Mouse (Mus musculus) neural tube, embryonic 15.5 days (tissue): ENCODE measurements around the gene Spred2. TPM values are rescaled to one million over a fixed set of nuclear protein-coding genes. Genes with fewer than 3 reads are reported as not detected.
A peak's percentile ranks its signal among the peaks of the same experiment; 100 is the strongest.

ENCODE experiments used
- ATAC-seq: fragments of 200-750 bp; cut with Nextera tagmentation; 2 replicates; pipeline ENCODE4 v1.8.0; 2017; ENCODE audit warnings: mild to moderate bottlenecking, moderate TSS enrichment, moderate library complexity; ENCODE audit not compliant: low FRiP score
- H3K27ac ChIP-seq: fragments of 300-500 bp; sonication (generic); replicated peaks from 2 replicates; pipeline ENCODE4 v1.5.1; 2015; ENCODE audit warnings: mild to moderate bottlenecking, inconsistent platforms
- H3K27me3 ChIP-seq: fragments of 300-500 bp; sonication (generic); replicated peaks from 2 replicates; pipeline ENCODE4 v1.6.1; 2015; ENCODE audit warnings: inconsistent platforms
- H3K36me3 ChIP-seq: fragments of 300-500 bp; sonication (generic); 2 replicates; pipeline ENCODE4 v1.6.1; 2015; ENCODE audit warnings: inconsistent platforms
- H3K4me1 ChIP-seq: fragments of 300-500 bp; sonication (generic); 2 replicates; pipeline ENCODE4 v1.6.1; 2015; ENCODE audit warnings: inconsistent platforms
- H3K4me2 ChIP-seq: fragments of 300-500 bp; sonication (generic); 2 replicates; pipeline ENCODE4 v1.6.1; 2015; ENCODE audit warnings: inconsistent platforms, mild to moderate bottlenecking, moderate library complexity
- H3K4me3 ChIP-seq: fragments of 300-500 bp; sonication (generic); replicated peaks from 2 replicates; pipeline ENCODE4 v1.5.1; 2015; ENCODE audit warnings: mild to moderate bottlenecking, inconsistent platforms
- H3K9ac ChIP-seq: fragments of 300-500 bp; sonication (generic); replicated peaks from 2 replicates; pipeline ENCODE4 v1.6.1; 2015; ENCODE audit warnings: mild to moderate bottlenecking, inconsistent platforms
- H3K9me3 ChIP-seq: fragments of 300-500 bp; sonication (generic); replicated peaks from 2 replicates; pipeline ENCODE4 v1.6.1; 2016; ENCODE audit warnings: inconsistent platforms
- WGBS: fragments of 180-500 bp; shearing (Covaris S2); methylation state at CpG from one replicate; pipeline ENCODE4 v1.1.7; 2015; ENCODE audit warnings: mixed read lengths; 5-methylcytosine and 5-hydroxymethylcytosine counted together
- polyA plus RNA-seq: library from polyadenylated mRNA; unstranded; fragments of >200 nt; fragmentation: Nextera tagmentation; extraction: Ambion mirVana; gene quantifications from 2 replicates; pipeline ENCODE4 v1.2.1, GENCODE M21; 2015

Spred2 gene
- polyA plus RNA-seq, 1 experiment from 2014 or later, result 7.2 TPM

- ATAC-seq, result no peak
- Histone ChIP-seq H3K4me1 (peaks cover 26% of the 10 kb centered on the region), H3K9me3 (no peaks in the 10 kb centered on the region), H3K4me3 (no peak overlapping the region), H3K9ac (no peak overlapping the region), H3K27me3 (no peaks in the 10 kb centered on the region), H3K27ac (no peak overlapping the region), H3K4me2 (no peak overlapping the region), H3K36me3 (0 out of 2 replicates have a peak, but pooled peaks cover 4% of the 10 kb centered on the region)
- 94% methylated on average over 3 of the region's 3 CpGs for WGBS
Measured at GRCm38 (mm10) chr11:19959006-19959405, 34.8 kb downstream of the Spred2 start.

DNA sequence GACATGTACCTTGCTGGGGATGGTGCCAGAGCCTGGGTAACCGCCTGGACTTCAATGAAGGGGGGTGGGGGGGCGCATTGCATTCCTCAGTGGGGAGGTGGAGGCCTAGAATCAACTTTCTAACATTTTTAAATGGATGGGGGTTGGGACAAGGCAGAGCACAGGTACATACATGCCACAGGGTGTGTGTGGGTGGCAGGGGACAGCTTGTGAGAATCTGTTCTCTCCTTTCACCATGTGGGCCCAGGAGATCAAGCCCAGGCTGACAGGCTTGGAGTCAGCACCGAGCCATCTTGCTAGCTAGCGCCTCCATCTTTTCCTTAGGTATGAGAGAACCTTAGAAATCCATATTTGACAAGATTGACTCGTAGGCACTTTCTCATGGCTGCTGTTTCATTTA lies 35.7 kb downstream of the Spred2 start:
- 89% methylated on average over 5 of the region's 5 CpGs for WGBS

DNA sequence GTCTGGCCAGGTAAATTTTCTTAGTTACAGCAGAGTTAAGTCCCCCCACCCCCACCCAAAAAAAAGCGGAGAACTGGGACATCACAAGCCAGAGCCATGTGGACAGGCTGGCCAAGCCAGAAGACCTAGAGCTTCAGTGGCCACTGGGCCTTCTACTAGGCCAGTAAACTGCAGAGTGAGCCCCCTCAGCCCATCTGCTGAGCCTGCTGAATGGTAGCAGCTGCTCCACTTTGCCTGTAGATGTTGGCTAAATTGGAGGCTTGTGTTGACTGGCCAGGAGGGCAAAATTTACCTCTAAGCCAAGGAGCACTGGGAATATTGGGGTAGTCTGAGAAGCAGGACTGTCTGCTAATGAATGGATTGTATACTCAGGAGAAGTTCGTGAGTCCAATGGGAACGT lies 36.4 kb downstream of the Spred2 start:
- no peak overlapping the region for H3K4me2 ChIP-seq
- 90% methylated on average over 3 of the region's 3 CpGs for WGBS
- H3K4me1 ChIP-seq, result peaks cover 28% of the 10 kb centered on the region

More for the DNA sequence above, 35.7 kb downstream of the Spred2 start:
- no peaks in the 10 kb centered on the region for H3K9me3 ChIP-seq
- H3K27me3 ChIP-seq, result no peaks in the 10 kb centered on the region
- H3K9ac ChIP-seq, result no peak overlapping the region
- no peak for ATAC-seq
- H3K4me1 ChIP-seq, result peaks cover 27% of the 10 kb centered on the region
- H3K4me2 ChIP-seq, result no peak overlapping the region
- H3K4me3 ChIP-seq, result no peak overlapping the region
- H3K36me3 ChIP-seq, result 0 out of 2 replicates have a peak, but pooled peaks cover 4% of the 10 kb centered on the region
- H3K27ac ChIP-seq, result no peak overlapping the region

GRCm38 (mm10) chr11:19961088-19961487 lies 36.9 kb downstream of the Spred2 start:
- no peak overlapping the region for H3K27ac ChIP-seq
- ATAC-seq, result no peak
- no peaks in the 10 kb centered on the region for H3K27me3 ChIP-seq
- no peaks in the 10 kb centered on the region for H3K36me3 ChIP-seq
- WGBS, result 91% methylated on average over 6 of the region's 6 CpGs
- H3K4me3 ChIP-seq, result no peak overlapping the region
- H3K9ac ChIP-seq, result no peak overlapping the region
- no peak overlapping the region for H3K4me2 ChIP-seq
- H3K4me1 ChIP-seq, result peaks cover 31% of the 10 kb centered on the region
- no peaks in the 10 kb centered on the region for H3K9me3 ChIP-seq

More for the DNA sequence above, 36.4 kb downstream of the Spred2 start:
- Histone ChIP-seq H3K27ac (no peak overlapping the region), H3K9ac (no peak overlapping the region), H3K9me3 (no peaks in the 10 kb centered on the region), H3K36me3 (no peaks in the 10 kb centered on the region), H3K4me3 (no peak overlapping the region), H3K27me3 (no peaks in the 10 kb centered on the region)
- no peak for ATAC-seq

GRCm38 (mm10) chr11:19961766-19962365 lies 37.7 kb downstream of the Spred2 start:
- H3K27ac ChIP-seq, result no peak overlapping the region
- no peak for ATAC-seq
- WGBS, result 79% methylated on average over 12 of the region's 12 CpGs
- H3K9me3 ChIP-seq, result no peaks in the 10 kb centered on the region
- H3K36me3 ChIP-seq, result no peaks in the 10 kb centered on the region
- H3K27me3 ChIP-seq, result no peaks in the 10 kb centered on the region
- no peak overlapping the region for H3K4me3 ChIP-seq
- peaks cover 34% of the 10 kb centered on the region for H3K4me1 ChIP-seq
- H3K9ac ChIP-seq, result no peak overlapping the region
- H3K4me2 ChIP-seq, result no peak overlapping the region

DNA sequence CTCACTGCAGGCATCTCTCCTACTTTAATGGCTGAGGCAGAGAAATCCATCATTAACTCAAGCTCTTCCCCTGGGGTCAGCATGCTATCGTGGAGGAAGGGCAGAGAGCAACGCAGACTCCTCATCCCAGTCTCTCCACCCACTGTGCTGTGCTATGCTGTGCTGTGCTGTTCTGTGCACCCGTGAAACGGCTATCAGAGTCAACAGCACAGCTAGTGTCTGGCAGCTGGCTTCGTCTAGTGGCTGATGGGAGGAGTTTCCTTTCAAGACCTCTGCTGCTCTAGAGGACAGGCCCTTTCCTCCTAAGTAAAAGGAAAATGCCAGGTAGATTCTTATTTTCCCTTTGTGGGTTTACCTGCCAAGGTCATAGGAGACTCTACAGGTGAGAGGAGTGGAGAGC lies 38.6 kb downstream of the Spred2 start:
- 0 out of 2 replicates have a peak overlapping the region, but pooled peaks have one; percentile 23 for H3K27ac ChIP-seq
- 15% methylated on average over 5 of the region's 5 CpGs for WGBS

GRCm38 (mm10) chr11:19963717-19964141 lies 39.6 kb downstream of the Spred2 start:
- no peaks in the 10 kb centered on the region for H3K27me3 ChIP-seq
- no peaks in the 10 kb centered on the region for H3K36me3 ChIP-seq
- no peaks in the 10 kb centered on the region for H3K9me3 ChIP-seq
- H3K4me1 ChIP-seq, result peaks cover 34% of the 10 kb centered on the region
- no peak for ATAC-seq
- H3K4me2 ChIP-seq, result no peak overlapping the region; the same call in 1 of the 2 replicates
- no peak overlapping the region for H3K9ac ChIP-seq
- H3K27ac ChIP-seq, result 0 out of 2 replicates have a peak overlapping the region, but pooled peaks have one; percentile 18
- H3K4me3 ChIP-seq, result no peak overlapping the region
- 71% methylated on average over 12 of the region's 12 CpGs for WGBS

More for the DNA sequence above, 38.6 kb downstream of the Spred2 start:
- Histone ChIP-seq H3K4me1 (peaks cover 34% of the 10 kb centered on the region), H3K9me3 (no peaks in the 10 kb centered on the region), H3K4me3 (no peak overlapping the region), H3K9ac (no peak overlapping the region), H3K27me3 (no peaks in the 10 kb centered on the region), H3K4me2 (no peak overlapping the region), H3K36me3 (no peaks in the 10 kb centered on the region)
- ATAC-seq, result peak; percentile 46; the same call in 1 of the 2 replicates

- H3K4me2 ChIP-seq, result no peak overlapping the region
- H3K36me3 ChIP-seq, result no peaks in the 10 kb centered on the region
- no peaks in the 10 kb centered on the region for H3K27me3 ChIP-seq
- H3K9ac ChIP-seq, result no peak overlapping the region
- H3K4me3 ChIP-seq, result no peak overlapping the region
- 92% methylated on average over 5 of the region's 5 CpGs for WGBS
- H3K4me1 ChIP-seq, result peaks cover 34% of the 10 kb centered on the region
- no peak for ATAC-seq
- H3K9me3 ChIP-seq, result no peaks in the 10 kb centered on the region
- H3K27ac ChIP-seq, result 0 out of 2 replicates have a peak overlapping the region, but pooled peaks have one; percentile 18
Measured at GRCm38 (mm10) chr11:19964333-19964732, 40.2 kb downstream of the Spred2 start.

DNA sequence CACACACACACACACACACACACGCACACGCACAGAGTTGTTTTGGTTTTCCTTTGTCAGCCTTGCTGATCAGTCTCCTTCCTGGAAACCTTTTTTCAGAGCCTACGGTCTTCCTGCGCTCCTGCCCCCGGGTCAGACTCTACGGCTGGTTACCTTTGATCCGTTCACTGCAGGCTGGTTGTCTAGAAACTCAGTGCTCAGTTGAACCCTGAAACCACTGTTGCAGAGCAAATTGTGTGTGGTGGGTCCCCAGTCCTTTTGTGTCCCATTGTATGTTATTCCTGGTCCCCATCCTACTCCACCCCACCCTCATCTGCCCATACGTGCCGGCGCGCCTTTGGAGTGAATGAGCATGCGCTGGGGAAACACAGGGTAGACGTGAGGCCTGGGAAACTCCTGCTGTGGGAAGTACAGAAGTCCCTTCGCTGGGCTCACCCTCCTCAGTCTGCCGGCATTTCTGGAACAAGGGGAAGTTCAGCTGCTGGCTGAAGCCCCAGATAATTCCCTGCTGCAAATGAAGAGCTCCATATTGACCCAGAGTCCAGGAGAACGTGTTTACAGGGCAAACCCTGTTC lies 40.9 kb downstream of the Spred2 start:
- Histone ChIP-seq H3K9ac (no peak overlapping the region), H3K36me3 (no peaks in the 10 kb centered on the region), H3K4me3 (no peak overlapping the region), H3K9me3 (no peaks in the 10 kb centered on the region), H3K4me2 (no peak overlapping the region), H3K4me1 (peaks cover 34% of the 10 kb centered on the region), H3K27ac (peak overlapping the region; percentile 13; the same call in 1 of the 2 replicates), H3K27me3 (no peaks in the 10 kb centered on the region)
- no peak for ATAC-seq
- WGBS, result 61% methylated on average over 16 of the region's 16 CpGs

- WGBS, result 85% methylated on average over 4 of the region's 4 CpGs
- Histone ChIP-seq H3K36me3 (no peaks in the 10 kb centered on the region), H3K4me3 (no peak overlapping the region), H3K9ac (no peak overlapping the region), H3K4me1 (peaks cover 34% of the 10 kb centered on the region), H3K9me3 (no peaks in the 10 kb centered on the region), H3K4me2 (no peak overlapping the region), H3K27me3 (no peaks in the 10 kb centered on the region), H3K27ac (peak overlapping the region; percentile 13; the same call in 1 of the 2 replicates)
- ATAC-seq, result no peak
Measured at GRCm38 (mm10) chr11:19965664-19966063, 41.5 kb downstream of the Spred2 start.

DNA sequence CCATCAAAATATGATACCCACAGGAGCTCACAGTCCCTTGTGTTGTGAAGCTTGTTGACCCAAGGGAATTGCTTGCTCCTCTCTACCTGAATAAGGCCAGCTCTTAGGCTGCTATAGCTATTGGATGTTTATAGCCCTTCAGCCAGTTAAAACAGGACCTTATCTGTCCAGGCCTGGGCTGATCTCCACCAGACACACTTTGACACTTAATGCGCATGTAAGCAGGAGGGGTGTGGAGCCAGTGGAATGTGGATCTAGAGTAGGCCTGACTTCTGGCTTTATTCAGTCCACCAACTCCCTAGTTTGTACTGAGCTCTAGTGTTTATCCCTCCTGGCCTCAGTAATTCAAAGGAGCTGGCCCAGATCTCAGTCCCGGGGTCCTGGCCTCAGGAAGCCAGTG lies 42.1 kb downstream of the Spred2 start:
- Histone ChIP-seq H3K4me2 (no peak overlapping the region), H3K4me1 (peaks cover 34% of the 10 kb centered on the region), H3K4me3 (no peak overlapping the region), H3K9me3 (no peaks in the 10 kb centered on the region), H3K9ac (no peak overlapping the region), H3K27ac (no peak overlapping the region), H3K36me3 (no peaks in the 10 kb centered on the region), H3K27me3 (no peaks in the 10 kb centered on the region)
- no peak for ATAC-seq
- WGBS, result 82% methylated on average over 2 of the region's 2 CpGs

DNA sequence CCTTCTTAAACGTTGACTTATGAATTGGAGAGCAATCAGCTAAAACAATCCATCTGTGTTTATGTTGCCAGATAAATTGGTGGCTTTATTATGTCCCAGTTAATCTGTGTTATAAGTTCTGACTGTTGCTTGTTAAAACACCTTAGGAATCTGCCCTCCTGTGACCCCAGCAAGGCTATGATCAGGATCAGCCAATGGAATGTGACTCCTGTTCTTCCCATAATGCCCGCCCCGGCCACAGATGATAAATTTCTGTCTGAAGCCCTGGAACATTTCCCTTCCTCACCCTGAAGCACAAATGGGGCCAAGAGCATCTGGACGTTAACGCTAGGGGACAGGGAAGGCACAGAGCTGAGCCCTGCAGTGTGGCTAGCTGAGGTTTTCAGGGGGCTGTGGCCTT lies 45.4 kb downstream of the Spred2 start:
- Histone ChIP-seq H3K27me3 (no peaks in the 10 kb centered on the region), H3K36me3 (no peaks in the 10 kb centered on the region), H3K4me2 (no peak overlapping the region), H3K27ac (no peak overlapping the region), H3K4me1 (peaks cover 32% of the 10 kb centered on the region), H3K9me3 (no peaks in the 10 kb centered on the region), H3K4me3 (no peak overlapping the region), H3K9ac (no peak overlapping the region)
- 56% methylated on average over 5 of the region's 5 CpGs for WGBS
- ATAC-seq, result no peak
